Mouse (Mus musculus): ENCODE measurements at regions not wholly inside any gene's neighbourhood (a gene's known extent, or its start where the extent isn't known, plus 50 kb on each side); places are given as distances from the start of the nearest gene placed in this dataset.
A peak's percentile ranks its signal among the peaks of the same experiment; 100 is the strongest.

GRCm38 (mm10) chr15:36933581-36933991 is 74.0 kb downstream of the Zfp706 start:
- Histone ChIP-seq H3K9me3 (replicated peaks) (no peaks in the 10 kb centered on the region), H3K27me3 (no peaks in the 10 kb centered on the region), H3K27ac (no peak overlapping the region), H3K9ac (no peak overlapping the region), H3K4me1 (replicated peaks) (peaks cover 13% of the 10 kb centered on the region), H3K36me3 (no peaks in the 10 kb centered on the region), H3K4me3 (no peak overlapping the region), H3K4me2 (no peak overlapping the region)
- 83% methylated on average over 2 of the region's 2 CpGs for WGBS
- no peak for ATAC-seq (replicated peaks; ENCODE audit: insufficient number of reproducible peaks, insufficient read depth, low FRiP score, low read depth)

- no peak overlapping the region for H3K4me2 ChIP-seq
- no peak for ATAC-seq (replicated peaks; ENCODE audit: insufficient number of reproducible peaks, insufficient read depth, low FRiP score, low read depth)
- 80% methylated on average over 2 of the region's 2 CpGs for WGBS
- no peaks in the 10 kb centered on the region for H3K27me3 ChIP-seq
- no peaks in the 10 kb centered on the region for H3K9me3 ChIP-seq (replicated peaks)
- no peak overlapping the region for H3K4me3 ChIP-seq
- H3K27ac ChIP-seq: no peak overlapping the region
- H3K9ac ChIP-seq: no peak overlapping the region
- peaks cover 3% of the 10 kb centered on the region; the same call in 1 of the 2 replicates for H3K4me1 ChIP-seq (replicated peaks)
- no peaks in the 10 kb centered on the region for H3K36me3 ChIP-seq
These were observed 76.1 kb downstream of the Zfp706 start for GRCm38 (mm10) chr15:36931460-36931859.

- Histone ChIP-seq H3K4me2 (no peak overlapping the region), H3K27ac (no peak overlapping the region), H3K27me3 (no peaks in the 10 kb centered on the region), H3K36me3 (no peaks in the 10 kb centered on the region), H3K9me3 (replicated peaks) (no peaks in the 10 kb centered on the region), H3K4me3 (no peak overlapping the region), H3K4me1 (replicated peaks) (peaks cover 2% of the 10 kb centered on the region; the same call in 1 of the 2 replicates), H3K9ac (no peak overlapping the region)
- 82% methylated on average over 6 of the region's 6 CpGs for WGBS
- ATAC-seq (replicated peaks; ENCODE audit: insufficient number of reproducible peaks, insufficient read depth, low FRiP score, low read depth): no peak
These were observed 77.1 kb downstream of the Zfp706 start for GRCm38 (mm10) chr15:36930433-36930832.

- whole genome bisulfite sequencing: 61% methylated on average over 2 of the region's 2 CpGs
- no peak for ATAC-seq (replicated peaks; ENCODE audit: insufficient number of reproducible peaks, insufficient read depth, low FRiP score, low read depth)
- H3K9me3 ChIP-seq (replicated peaks): no peaks in the 10 kb centered on the region
These were observed 77.8 kb downstream of the Zfp706 start for GRCm38 (mm10) chr15:36929786-36930185.

GRCm38 (mm10) chr15:36929088-36929487 is 78.5 kb downstream of the Zfp706 start:
- Histone ChIP-seq H3K4me1 (replicated peaks) (peaks cover 9% of the 10 kb centered on the region), H3K4me2 (no peak overlapping the region), H3K27me3 (no peaks in the 10 kb centered on the region), H3K27ac (no peak overlapping the region), H3K9ac (no peak overlapping the region), H3K36me3 (no peaks in the 10 kb centered on the region), H3K9me3 (replicated peaks) (no peaks in the 10 kb centered on the region), H3K4me3 (no peak overlapping the region)
- 83% methylated on average over 3 of the region's 3 CpGs for WGBS
- ATAC-seq (replicated peaks; ENCODE audit: insufficient number of reproducible peaks, insufficient read depth, low FRiP score, low read depth): no peak

More at GRCm38 (mm10) chr15:36929786-36930185, 77.8 kb downstream of the Zfp706 start:
- no peaks in the 10 kb centered on the region for H3K27me3 ChIP-seq
- no peaks in the 10 kb centered on the region for H3K36me3 ChIP-seq
- no peak overlapping the region for H3K4me2 ChIP-seq
- peaks cover 2% of the 10 kb centered on the region for H3K4me1 ChIP-seq (replicated peaks)
- no peak overlapping the region for H3K4me3 ChIP-seq
- no peak overlapping the region for H3K27ac ChIP-seq
- no peak overlapping the region for H3K9ac ChIP-seq

GRCm38 (mm10) chr15:36928678-36929077 is 78.9 kb downstream of the Zfp706 start:
- H3K27ac ChIP-seq: no peak overlapping the region
- 90% methylated on average over 4 of the region's 4 CpGs for WGBS
- H3K9ac ChIP-seq: no peak overlapping the region
- no peaks in the 10 kb centered on the region for H3K36me3 ChIP-seq
- no peaks in the 10 kb centered on the region for H3K27me3 ChIP-seq
- ATAC-seq (replicated peaks; ENCODE audit: insufficient number of reproducible peaks, insufficient read depth, low FRiP score, low read depth): no peak
- no peak overlapping the region for H3K4me3 ChIP-seq
- H3K4me2 ChIP-seq: no peak overlapping the region
- no peaks in the 10 kb centered on the region for H3K9me3 ChIP-seq (replicated peaks)
- H3K4me1 ChIP-seq (replicated peaks): peaks cover 13% of the 10 kb centered on the region

GRCm38 (mm10) chr15:36927436-36927835 is 80.1 kb downstream of the Zfp706 start:
- Histone ChIP-seq H3K9ac (no peak overlapping the region), H3K36me3 (no peaks in the 10 kb centered on the region), H3K9me3 (replicated peaks) (no peaks in the 10 kb centered on the region), H3K4me3 (no peak overlapping the region), H3K4me2 (no peak overlapping the region), H3K4me1 (replicated peaks) (peaks cover 14% of the 10 kb centered on the region), H3K27me3 (no peaks in the 10 kb centered on the region), H3K27ac (no peak overlapping the region)
- no peak for ATAC-seq (replicated peaks; ENCODE audit: insufficient number of reproducible peaks, insufficient read depth, low FRiP score, low read depth)
- 87% methylated on average over 5 of the region's 5 CpGs for WGBS

GRCm38 (mm10) chr15:36924171-36924570 is 83.4 kb downstream of the Zfp706 start:
- H3K36me3 ChIP-seq: no peaks in the 10 kb centered on the region
- H3K4me3 ChIP-seq: no peak overlapping the region
- no peak overlapping the region for H3K9ac ChIP-seq
- no peak overlapping the region for H3K4me2 ChIP-seq
- WGBS: 19% methylated on average over 6 of the region's 6 CpGs
- ATAC-seq (replicated peaks; ENCODE audit: insufficient number of reproducible peaks, insufficient read depth, low FRiP score, low read depth): peak; percentile 71
- H3K9me3 ChIP-seq (replicated peaks): no peaks in the 10 kb centered on the region
- no peaks in the 10 kb centered on the region for H3K27me3 ChIP-seq
- H3K4me1 ChIP-seq (replicated peaks): peaks cover 14% of the 10 kb centered on the region
- H3K27ac ChIP-seq: peak overlapping the region; percentile 72

- H3K36me3 ChIP-seq: no peaks in the 10 kb centered on the region
- H3K4me1 ChIP-seq (replicated peaks): peaks cover 28% of the 10 kb centered on the region
- ATAC-seq (replicated peaks; ENCODE audit: insufficient number of reproducible peaks, insufficient read depth, low FRiP score, low read depth): no peak
- no peaks in the 10 kb centered on the region for H3K27me3 ChIP-seq
- H3K9me3 ChIP-seq (replicated peaks): no peaks in the 10 kb centered on the region
- no peak overlapping the region for H3K27ac ChIP-seq
- no peak overlapping the region for H3K4me2 ChIP-seq
- H3K9ac ChIP-seq: no peak overlapping the region
- no peak overlapping the region for H3K4me3 ChIP-seq
- WGBS: 36% methylated on average over 3 of the region's 3 CpGs
These were observed 86.2 kb downstream of the Zfp706 start for GRCm38 (mm10) chr15:36921384-36921783.

- H3K36me3 ChIP-seq: no peaks in the 10 kb centered on the region
- no peak overlapping the region for H3K9ac ChIP-seq
- H3K4me3 ChIP-seq: no peak overlapping the region
- no peaks in the 10 kb centered on the region for H3K27me3 ChIP-seq
- no peak for ATAC-seq (replicated peaks; ENCODE audit: insufficient number of reproducible peaks, insufficient read depth, low FRiP score, low read depth)
- peaks cover 28% of the 10 kb centered on the region for H3K4me1 ChIP-seq (replicated peaks)
- no peak overlapping the region for H3K4me2 ChIP-seq
- no peaks in the 10 kb centered on the region for H3K9me3 ChIP-seq (replicated peaks)
- H3K27ac ChIP-seq: no peak overlapping the region
These were observed 86.7 kb downstream of the Zfp706 start for GRCm38 (mm10) chr15:36920886-36921285.

GRCm38 (mm10) chr15:36919704-36920103 is 87.9 kb downstream of the Zfp706 start:
- H3K36me3 ChIP-seq: no peaks in the 10 kb centered on the region
- no peak for ATAC-seq (replicated peaks; ENCODE audit: insufficient number of reproducible peaks, insufficient read depth, low FRiP score, low read depth)
- H3K4me2 ChIP-seq: no peak overlapping the region
- H3K4me1 ChIP-seq (replicated peaks): peaks cover 26% of the 10 kb centered on the region
- no peak overlapping the region for H3K4me3 ChIP-seq
- H3K27ac ChIP-seq: no peak overlapping the region
- H3K27me3 ChIP-seq: no peaks in the 10 kb centered on the region
- no peaks in the 10 kb centered on the region for H3K9me3 ChIP-seq (replicated peaks)
- 83% methylated on average over 5 of the region's 5 CpGs for WGBS
- H3K9ac ChIP-seq: no peak overlapping the region

GRCm38 (mm10) chr15:36919209-36919608 is 88.4 kb downstream of the Zfp706 start:
- no peak overlapping the region for H3K27ac ChIP-seq
- no peak overlapping the region for H3K9ac ChIP-seq
- no peaks in the 10 kb centered on the region for H3K9me3 ChIP-seq (replicated peaks)
- WGBS: 83% methylated on average over 4 of the region's 4 CpGs
- H3K4me1 ChIP-seq (replicated peaks): peaks cover 21% of the 10 kb centered on the region
- H3K27me3 ChIP-seq: no peaks in the 10 kb centered on the region
- no peaks in the 10 kb centered on the region for H3K36me3 ChIP-seq
- H3K4me3 ChIP-seq: no peak overlapping the region
- ATAC-seq (replicated peaks; ENCODE audit: insufficient number of reproducible peaks, insufficient read depth, low FRiP score, low read depth): no peak
- no peak overlapping the region for H3K4me2 ChIP-seq

Measured in heart, embryonic 15.5 days (tissue).